Mouse (Mus musculus): ENCODE data around the gene Col26a1.

GRCm38 (mm10) chr5:136754053-136754591 lies 128.9 kb downstream of the Col26a1 start:
- no peak for TF ChIP-seq CTCF (conservative IDR thresholded peaks at IDR 0.05; ENCODE audit: low read length)
- no peak for TF ChIP-seq POU5F1 (IDR thresholded peaks at IDR 0.05; ENCODE audit: borderline replicate concordance, low read length)
- no peak for TF ChIP-seq NANOG (IDR thresholded peaks at IDR 0.05; ENCODE audit: borderline replicate concordance, low read length)

All from E14TG2a.4 (cell line).